Mouse (Mus musculus) limb, embryonic 13.5 days (tissue): Measurements from ENCODE around the gene Gm45713. TPM values are rescaled to one million over a fixed set of nuclear protein-coding genes. Genes with fewer than 3 reads are reported as not detected.
"Not testable (repeated sequence)": the region's sequence is repeated elsewhere in the genome, so short reads cannot be mapped to it uniquely, and the experiment has no call there.

Experiments used
- ATAC-seq: fragments of 200-750 bp; cut with Nextera tagmentation; 2 replicates; pipeline ENCODE4 v1.8.0; 2017; ENCODE audit warnings: low read depth, moderate number of reproducible peaks, moderate TSS enrichment; ENCODE audit not compliant: low FRiP score
- H3K27ac ChIP-seq: fragments of 300-500 bp; sonication (generic); 2 replicates; pipeline ENCODE4 v1.5.1; 2015; ENCODE audit warnings: inconsistent platforms, mild to moderate bottlenecking, moderate library complexity
- H3K27me3 ChIP-seq: fragments of 300-500 bp; sonication (generic); 2 replicates; pipeline ENCODE4 v1.6.1; 2015; ENCODE audit warnings: mild to moderate bottlenecking, inconsistent platforms
- H3K36me3 ChIP-seq: fragments of 300-500 bp; sonication (generic); 2 replicates; pipeline ENCODE4 v1.6.1; 2015; ENCODE audit warnings: inconsistent platforms, mild to moderate bottlenecking, moderate library complexity
- H3K4me1 ChIP-seq: fragments of 300-500 bp; sonication (generic); 2 replicates; pipeline ENCODE4 v1.6.1; 2015; ENCODE audit warnings: inconsistent platforms
- H3K4me2 ChIP-seq: fragments of 300-500 bp; sonication (generic); replicated peaks from 2 replicates; pipeline ENCODE4 v1.6.1; 2015; ENCODE audit warnings: inconsistent platforms, mild to moderate bottlenecking, moderate library complexity
- H3K4me3 ChIP-seq: fragments of 300-500 bp; sonication (generic); 2 replicates; pipeline ENCODE4 v1.5.1; 2015; ENCODE audit warnings: moderate library complexity, mild to moderate bottlenecking, inconsistent platforms
- H3K9ac ChIP-seq: fragments of 300-500 bp; sonication (generic); 2 replicates; pipeline ENCODE4 v1.6.1; 2015; ENCODE audit warnings: mild to moderate bottlenecking, inconsistent platforms
- H3K9me3 ChIP-seq: fragments of 300-500 bp; sonication (generic); 2 replicates; pipeline ENCODE4 v1.6.1; 2016; ENCODE audit warnings: inconsistent platforms
- WGBS: fragments of 180-500 bp; shearing (Covaris S2); methylation state at CpG from one replicate; pipeline ENCODE4 v1.1.7; 2015; 5-methylcytosine and 5-hydroxymethylcytosine counted together
- polyA plus RNA-seq: library from polyadenylated mRNA; unstranded; fragments of >200 nt; fragmentation: Nextera tagmentation; extraction: Ambion mirVana; gene quantifications from 2 replicates; pipeline ENCODE4 v1.2.1, GENCODE M21; 2015

Gene Gm45713
- polyA plus RNA-seq, 1 experiment from 2014 or later = 0.75 TPM

DNA sequence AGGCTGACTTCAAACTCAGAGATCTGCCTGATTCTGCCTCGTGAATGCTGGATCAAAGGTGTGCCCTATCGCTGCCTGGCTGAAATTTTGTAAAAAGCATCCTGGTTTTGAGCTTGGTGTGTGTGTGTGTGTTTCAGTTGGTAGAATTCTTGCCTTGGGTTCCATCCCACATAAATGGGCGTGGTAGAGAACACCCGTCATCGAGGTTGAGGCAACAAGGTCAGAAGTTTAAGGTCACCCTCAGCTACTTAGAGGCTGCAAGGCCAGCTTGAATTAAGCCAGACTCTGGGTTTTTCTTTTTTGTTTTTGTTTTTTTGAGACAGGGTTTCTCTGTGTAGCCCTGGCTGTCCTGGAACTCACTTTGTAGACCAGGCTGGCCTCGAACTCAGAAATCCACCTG is 17.7 kb downstream of the Gm45713 start:
- ATAC-seq = no peak
- H3K9ac ChIP-seq = no peak overlapping the region
- no peaks in the 10 kb centered on the region for H3K9me3 ChIP-seq
- no peak overlapping the region for H3K4me2 ChIP-seq
- peaks cover 21% of the 10 kb centered on the region for H3K4me1 ChIP-seq
- no peak overlapping the region for H3K27ac ChIP-seq
- WGBS = 91% methylated on average over 6 of the region's 6 CpGs
- no peaks in the 10 kb centered on the region for H3K27me3 ChIP-seq
- peaks cover 57% of the 10 kb centered on the region for H3K36me3 ChIP-seq
- no peak overlapping the region for H3K4me3 ChIP-seq

DNA sequence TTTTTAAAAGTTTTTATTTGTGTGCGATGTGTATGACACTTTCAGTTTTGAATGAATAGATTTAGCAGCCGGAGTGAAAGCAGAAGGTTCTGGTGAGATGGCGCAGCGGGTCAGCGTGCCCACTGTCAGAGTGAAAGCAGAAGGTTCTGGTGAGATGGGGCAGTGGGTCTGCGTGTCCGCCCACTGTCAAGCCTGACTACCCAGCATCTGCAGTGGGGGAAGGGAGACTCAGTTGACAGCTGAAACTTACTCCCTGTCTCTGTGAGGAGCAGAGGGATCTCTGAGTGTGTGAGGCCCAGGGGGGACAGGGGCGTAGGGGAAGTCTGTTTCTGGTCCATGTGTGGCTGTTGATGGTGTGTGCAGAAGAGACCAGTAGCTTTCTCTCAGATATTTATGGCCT is 18.5 kb downstream of the Gm45713 start:
- Histone ChIP-seq H3K4me3 (no peak overlapping the region), H3K4me2 (no peak overlapping the region), H3K9me3 (no peaks in the 10 kb centered on the region), H3K36me3 (peaks cover 50% of the 10 kb centered on the region), H3K27me3 (no peaks in the 10 kb centered on the region), H3K4me1 (peaks cover 14% of the 10 kb centered on the region), H3K9ac (no peak overlapping the region), H3K27ac (no peak overlapping the region)
- 85% methylated on average over 8 of the region's 8 CpGs for WGBS
- no peak for ATAC-seq

DNA sequence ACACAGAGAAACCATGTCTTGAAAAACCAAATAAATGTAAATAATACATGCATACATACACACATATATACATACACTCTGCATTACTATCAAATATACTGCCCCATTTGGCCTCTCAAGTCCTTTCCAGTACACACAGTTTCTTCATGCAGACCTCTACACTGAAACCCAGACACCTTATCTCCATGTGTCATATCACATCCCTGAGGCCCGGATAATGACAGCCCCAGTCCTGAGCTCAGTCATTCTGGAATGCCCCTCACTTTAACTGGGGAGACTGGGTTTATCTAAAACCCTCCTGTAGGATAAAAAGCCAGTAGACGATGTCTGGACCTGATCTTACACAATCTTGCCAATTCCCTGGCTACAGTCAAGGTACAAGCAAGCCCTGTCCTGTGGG is 22.6 kb downstream of the Gm45713 start:
- H3K27ac ChIP-seq = no peak overlapping the region
- WGBS = 69% methylated on average over 2 of the region's 2 CpGs
- ATAC-seq = no peak

DNA sequence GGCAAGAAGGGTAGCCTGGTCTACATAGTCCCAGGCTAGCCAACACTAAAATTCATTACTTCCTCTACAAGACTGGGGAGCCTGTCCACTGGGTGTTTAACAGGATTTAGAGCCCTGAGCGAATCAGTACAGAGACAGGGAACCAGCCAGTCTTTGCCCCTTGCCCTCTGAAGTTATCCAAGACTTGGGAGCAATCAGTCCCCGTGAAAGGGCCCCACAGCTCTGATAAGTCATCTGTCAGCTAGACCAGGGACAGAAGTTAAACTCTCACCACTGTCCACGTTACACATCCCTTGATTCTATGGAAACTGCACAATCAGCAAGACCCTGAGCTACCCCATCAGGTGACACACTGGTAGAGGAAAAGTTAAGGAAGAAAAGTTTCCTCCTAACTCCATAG is 23.5 kb downstream of the Gm45713 start:
- Histone ChIP-seq H3K9ac (no peak overlapping the region), H3K27me3 (no peaks in the 10 kb centered on the region), H3K27ac (no peak overlapping the region), H3K36me3 (peaks cover 1% of the 10 kb centered on the region; the same call in 1 of the 2 replicates), H3K4me2 (no peak overlapping the region), H3K4me3 (no peak overlapping the region), H3K9me3 (no peaks in the 10 kb centered on the region), H3K4me1 (no peaks in the 10 kb centered on the region)
- WGBS = 65% methylated on average over 3 of the region's 3 CpGs
- ATAC-seq = no peak

More for the DNA sequence above, 22.6 kb downstream of the Gm45713 start:
- Histone ChIP-seq H3K36me3 (peaks cover 11% of the 10 kb centered on the region; the same call in 1 of the 2 replicates), H3K4me2 (no peak overlapping the region), H3K27me3 (no peaks in the 10 kb centered on the region), H3K9me3 (no peaks in the 10 kb centered on the region), H3K9ac (no peak overlapping the region), H3K4me3 (no peak overlapping the region), H3K4me1 (no peaks in the 10 kb centered on the region)

DNA sequence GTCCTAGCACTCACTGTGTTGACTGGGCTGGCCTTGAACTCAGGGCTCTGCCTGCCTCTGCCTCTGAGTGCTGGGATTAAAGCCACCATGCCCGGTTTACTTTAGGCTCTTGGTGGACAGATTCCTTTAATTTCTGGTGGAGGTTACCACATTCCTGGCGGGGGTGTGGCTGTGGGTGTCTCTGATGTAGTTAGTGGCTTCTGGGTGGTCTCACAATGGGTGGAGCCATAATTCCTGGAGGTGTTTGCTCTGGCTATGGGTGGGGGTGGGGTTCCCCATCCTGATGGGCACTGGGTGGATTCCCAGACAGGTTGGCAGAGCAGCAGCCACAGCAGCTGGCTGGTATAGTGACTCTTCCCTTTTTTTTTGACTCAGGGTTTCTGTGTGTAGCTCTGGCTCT is 24.1 kb downstream of the Gm45713 start:
- ATAC-seq = no peak
- no peaks in the 10 kb centered on the region for H3K36me3 ChIP-seq
- no peaks in the 10 kb centered on the region for H3K4me1 ChIP-seq
- H3K9me3 ChIP-seq = no peaks in the 10 kb centered on the region
- no peak overlapping the region for H3K9ac ChIP-seq
- 61% methylated on average over 2 of the region's 2 CpGs for WGBS
- H3K27ac ChIP-seq = no peak overlapping the region
- no peaks in the 10 kb centered on the region for H3K27me3 ChIP-seq
- no peak overlapping the region for H3K4me2 ChIP-seq
- no peak overlapping the region for H3K4me3 ChIP-seq

DNA sequence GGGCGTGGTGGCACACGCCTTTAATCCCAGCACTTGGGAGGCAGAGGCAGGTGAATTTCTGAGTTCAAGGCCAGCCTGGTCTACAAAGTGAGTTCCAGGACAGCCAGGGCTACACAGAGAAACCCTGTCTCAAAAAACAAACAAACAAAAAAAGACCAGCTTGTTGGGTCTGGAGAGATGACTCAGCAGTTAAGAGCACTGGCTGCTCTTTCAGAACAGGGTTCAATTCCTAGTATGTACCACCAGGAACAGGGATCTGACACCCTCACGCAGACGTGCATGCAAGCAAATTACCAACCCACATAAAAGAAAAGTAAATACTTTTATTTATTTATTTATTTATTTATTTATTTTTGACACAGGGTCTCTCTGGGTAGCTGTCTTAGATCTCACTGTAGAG is 25.9 kb downstream of the Gm45713 start:
- WGBS = 91% methylated on average over 4 of the region's 4 CpGs

DNA sequence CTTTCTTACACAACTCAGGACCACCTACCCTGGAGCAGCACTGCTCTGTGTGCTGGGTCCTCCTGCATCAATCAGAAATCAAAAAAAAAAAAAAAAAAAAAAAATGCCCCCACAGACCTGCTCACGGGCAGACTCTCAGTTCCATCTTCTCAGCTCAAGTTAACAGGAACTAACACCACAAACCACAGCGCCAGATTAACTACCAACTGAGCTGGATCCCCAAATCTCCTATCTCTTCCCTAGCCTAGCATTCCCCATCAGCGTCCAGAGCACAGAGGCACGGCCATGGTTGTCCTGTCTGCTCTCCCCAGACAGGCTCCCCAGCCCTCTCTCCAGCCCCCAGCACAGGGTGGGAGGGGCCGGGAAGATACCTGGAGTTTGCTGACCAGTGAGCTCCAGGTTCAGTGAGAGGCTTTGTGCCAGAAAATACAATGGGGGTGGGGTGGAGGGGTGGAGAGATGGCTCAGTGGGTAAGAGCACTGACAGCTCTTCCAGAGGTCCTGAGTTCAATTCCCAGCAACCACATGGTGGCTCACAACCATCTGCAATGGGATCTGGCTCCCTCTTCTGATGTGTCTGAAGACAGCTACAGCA is 28.9 kb downstream of the Gm45713 start:
- Histone ChIP-seq H3K4me3 (no peak overlapping the region), H3K27me3 (no peaks in the 10 kb centered on the region), H3K9ac (no peak overlapping the region), H3K36me3 (no peaks in the 10 kb centered on the region), H3K4me1 (peaks cover 21% of the 10 kb centered on the region), H3K27ac (no peak overlapping the region), H3K4me2 (no peak overlapping the region), H3K9me3 (no peaks in the 10 kb centered on the region)
- no peak for ATAC-seq
- WGBS = 68% methylated on average over 5 of the region's 5 CpGs

More for the DNA sequence above, 25.9 kb downstream of the Gm45713 start:
- ATAC-seq, H3K4me1 ChIP-seq, H3K27me3 ChIP-seq, H3K27ac ChIP-seq, H3K4me3 ChIP-seq, H3K9me3 ChIP-seq, H3K9ac ChIP-seq, H3K36me3 ChIP-seq, H3K4me2 ChIP-seq: not testable (repeated sequence)

DNA sequence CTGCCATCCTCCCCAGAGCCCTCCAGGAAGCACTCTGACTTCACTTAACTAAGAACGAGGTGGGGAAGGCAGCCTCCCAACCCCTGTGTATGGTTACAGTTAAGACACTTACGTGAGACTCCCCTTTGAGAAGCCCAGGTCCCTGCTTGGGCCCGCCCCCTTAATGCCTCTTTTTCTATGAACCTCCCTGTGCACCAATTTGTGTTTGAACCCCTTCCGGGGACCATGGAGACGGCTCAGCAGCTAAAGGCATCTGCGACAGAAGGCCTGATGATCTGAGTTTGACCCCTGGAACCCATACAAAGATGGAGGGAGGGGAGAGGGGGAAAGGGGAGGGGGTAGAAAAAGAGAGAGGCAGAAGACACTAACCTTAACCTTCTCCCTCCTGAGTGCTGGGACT is 29.6 kb downstream of the Gm45713 start:
- no peak overlapping the region for H3K4me3 ChIP-seq
- peaks cover 24% of the 10 kb centered on the region for H3K4me1 ChIP-seq
- no peaks in the 10 kb centered on the region for H3K27me3 ChIP-seq
- no peaks in the 10 kb centered on the region for H3K9me3 ChIP-seq
- H3K4me2 ChIP-seq = no peak overlapping the region
- 44% methylated on average over 6 of the region's 6 CpGs for WGBS
- H3K36me3 ChIP-seq = no peaks in the 10 kb centered on the region
- no peak for ATAC-seq
- no peak overlapping the region for H3K27ac ChIP-seq
- H3K9ac ChIP-seq = no peak overlapping the region

DNA sequence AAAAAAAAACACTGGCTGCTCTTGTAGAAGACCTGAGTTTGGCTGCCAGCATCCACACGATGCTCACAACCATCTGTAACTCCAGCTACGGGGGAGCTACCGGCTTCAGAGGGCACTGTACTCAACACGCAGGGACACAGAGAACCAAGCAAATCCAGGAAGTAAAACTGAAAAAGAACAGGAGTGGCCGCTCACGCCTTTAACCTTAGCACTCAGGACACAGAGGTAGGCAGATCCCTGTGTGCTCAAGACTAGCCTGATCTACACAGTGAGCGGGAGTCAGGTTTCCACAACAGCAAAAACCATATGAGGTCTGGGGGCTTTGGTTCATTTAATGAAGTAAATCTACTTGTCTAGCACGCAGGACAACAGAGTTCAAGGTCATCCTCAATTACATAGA is 30.5 kb downstream of the Gm45713 start:
- H3K4me3 ChIP-seq = no peak overlapping the region

DNA sequence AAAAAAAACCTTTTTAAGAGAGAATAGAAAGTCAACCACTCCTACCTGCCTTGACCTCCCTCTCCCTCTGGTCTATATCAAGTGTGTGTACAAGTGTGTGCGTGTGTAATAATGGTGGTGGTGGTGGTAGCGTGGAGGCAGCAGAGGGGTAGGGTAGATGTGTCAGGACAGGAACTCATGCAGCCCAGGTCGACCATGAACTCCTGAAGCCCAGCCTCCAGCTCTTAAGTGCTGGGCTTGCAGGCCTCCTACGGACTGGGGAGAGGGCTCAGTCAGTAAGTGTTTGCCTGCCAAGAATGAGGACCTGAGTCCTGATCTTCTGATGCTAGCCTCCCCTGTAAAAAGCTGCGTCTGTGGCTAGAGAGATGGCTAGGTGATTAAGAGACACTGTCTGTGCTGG is 31.1 kb downstream of the Gm45713 start:
- no peak overlapping the region for H3K4me2 ChIP-seq
- no peaks in the 10 kb centered on the region for H3K36me3 ChIP-seq
- no peak overlapping the region for H3K27ac ChIP-seq
- H3K27me3 ChIP-seq = no peaks in the 10 kb centered on the region
- WGBS = 71% methylated on average over 5 of the region's 5 CpGs
- H3K4me3 ChIP-seq = no peak overlapping the region
- H3K4me1 ChIP-seq = peaks cover 24% of the 10 kb centered on the region
- no peak for ATAC-seq
- H3K9ac ChIP-seq = no peak overlapping the region
- H3K9me3 ChIP-seq = no peaks in the 10 kb centered on the region

More for the DNA sequence above, 30.5 kb downstream of the Gm45713 start:
- Histone ChIP-seq H3K4me1 (peaks cover 24% of the 10 kb centered on the region), H3K27ac (no peak overlapping the region), H3K36me3 (no peaks in the 10 kb centered on the region), H3K9ac (no peak overlapping the region), H3K27me3 (no peaks in the 10 kb centered on the region), H3K4me2 (no peak overlapping the region), H3K9me3 (no peaks in the 10 kb centered on the region)
- ATAC-seq = no peak
- 69% methylated on average over 8 of the region's 8 CpGs for WGBS

DNA sequence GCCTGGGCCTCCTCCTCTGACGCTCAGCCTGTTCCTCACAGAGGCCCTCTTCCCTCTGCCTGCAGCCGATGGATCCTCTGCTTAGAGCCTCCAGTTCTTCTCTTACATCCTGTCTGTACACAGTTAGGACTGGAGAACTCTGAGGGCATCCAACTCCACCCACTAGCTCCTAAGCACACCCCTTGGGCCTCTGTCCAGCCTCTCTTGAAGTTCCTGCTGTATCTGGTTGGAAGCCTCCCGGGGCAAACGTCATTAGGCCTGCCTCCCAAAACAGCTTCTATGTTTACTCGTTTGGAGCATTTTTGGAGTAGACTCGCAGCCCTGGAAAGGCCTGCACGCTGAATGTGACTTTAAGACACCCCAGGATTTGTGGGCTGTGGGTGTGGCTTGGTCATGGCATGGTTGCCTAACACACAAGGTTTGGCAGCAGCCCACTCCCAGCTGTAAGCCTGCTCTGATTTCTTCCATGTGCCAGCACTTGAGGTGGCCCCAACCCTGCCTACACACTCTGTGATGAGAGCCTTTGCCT is 32.3 kb downstream of the Gm45713 start, which contains the start of gene Fcgrt:
Gene Fcgrt (minus strand): TSS at position 200 of the 529 bp plus-strand sequence.
- Histone ChIP-seq H3K9ac (peak within 1 kb of the TSS; percentile 61), H3K9me3 (no peaks in the 10 kb centered on the region), H3K4me2 (peak within 1 kb of the TSS; percentile 59), H3K4me3 (peak within 1 kb of the TSS; percentile 34), H3K36me3 (peaks cover 2% of the 10 kb centered on the region), H3K4me1 (peaks cover 24% of the 10 kb centered on the region), H3K27ac (peak within 1 kb of the TSS; percentile 92), H3K27me3 (no peaks in the 10 kb centered on the region)
- ATAC-seq = peak; percentile 90
- WGBS = 33% methylated on average over 7 of the region's 7 CpGs

DNA sequence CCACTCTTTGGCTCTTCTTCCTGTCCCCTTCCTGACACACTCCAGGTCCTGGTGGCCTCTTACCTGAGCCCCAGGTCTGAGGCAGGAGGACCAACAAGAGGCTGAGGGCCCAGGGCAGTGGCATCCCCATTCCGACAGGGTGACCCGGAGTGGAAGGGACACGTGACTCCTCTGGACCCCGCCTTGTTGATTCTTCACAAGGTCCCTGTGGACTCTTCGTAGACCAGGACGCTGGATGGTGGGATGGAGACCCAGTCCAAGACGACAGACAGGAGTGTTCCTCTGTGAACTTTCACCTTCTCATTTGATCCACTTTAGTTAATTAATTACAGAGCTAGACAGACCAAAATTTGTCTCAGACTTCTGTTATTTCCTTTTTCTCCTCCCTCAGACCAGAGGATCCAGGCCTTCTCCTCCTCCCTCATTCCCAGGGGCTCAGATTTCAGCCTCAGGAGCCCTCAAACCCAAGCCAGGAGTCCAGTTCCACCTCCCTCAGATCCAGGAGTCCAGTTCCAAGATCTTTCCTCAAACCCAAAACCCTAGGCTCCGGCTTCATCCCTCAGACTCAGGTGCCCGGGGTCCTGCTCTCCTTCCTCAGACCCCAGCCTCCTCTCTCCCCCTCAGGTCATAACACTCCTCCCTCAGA is 33.0 kb downstream of the Gm45713 start:
- WGBS = 66% methylated on average over 9 of the region's 9 CpGs
- Histone ChIP-seq H3K27me3 (no peaks in the 10 kb centered on the region), H3K36me3 (peaks cover 9% of the 10 kb centered on the region), H3K4me1 (peaks cover 24% of the 10 kb centered on the region), H3K27ac (peak overlapping the region; percentile 92), H3K4me2 (peak overlapping the region; percentile 59), H3K9me3 (no peaks in the 10 kb centered on the region), H3K4me3 (peak overlapping the region; percentile 34), H3K9ac (peak overlapping the region; percentile 61)
- no peak for ATAC-seq
